Comparison of ENCODE assay signal across 13 mouse cellular contexts in the genomic region with DNA sequence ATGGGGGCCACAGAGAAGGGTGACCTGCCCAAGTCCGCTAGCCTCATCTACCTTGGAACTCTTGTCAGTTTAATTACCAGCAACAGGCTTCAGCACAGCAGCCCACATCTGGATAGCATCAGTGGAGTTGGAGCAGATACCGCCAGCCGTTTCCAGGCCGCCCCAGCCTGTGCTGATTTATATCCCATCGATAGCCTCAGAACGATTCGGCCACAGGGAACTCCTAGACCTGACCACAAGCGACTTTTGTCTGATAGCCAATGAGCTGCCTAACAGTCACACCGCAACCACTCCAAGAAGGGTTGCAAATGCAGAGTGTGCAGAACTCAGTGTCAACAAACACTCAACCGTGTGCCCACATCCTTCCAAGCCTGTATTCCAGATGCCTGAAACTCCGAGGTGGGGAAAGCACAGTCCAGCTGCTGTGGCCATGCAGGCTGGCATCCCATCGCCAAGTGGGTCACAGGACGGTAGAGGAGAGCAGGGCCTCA.
DNase-seq lines count a peak whose midpoint lies in the region; ATAC-seq lines count a peak whose summit lies in the region.
"Had no signal": no experiment of that assay in that cellular context is flagged by ENCODE, and none has a peak within 500 bp of the region (broad histone marks: within the 10 kb centered on the region; RNA-seq: fewer than 3 reads in every experiment).

No protein-coding gene starts in this region.

- H3K4me3 ChIP-seq in kidney, embryonic 16.5 days (ENCODE audit: low read length) = no peak overlapping the region
- no peak overlapping the region for H3K4me3 ChIP-seq in embryonic facial prominence, embryonic 13.5 days
- peak overlapping the region; percentile 29 for H3K4me3 ChIP-seq in limb, embryonic 10.5 days
- H3K4me3 ChIP-seq: forebrain, embryonic 13.5 days; neural tube, embryonic 13.5 days had no signal

- H3K27me3 ChIP-seq in kidney, embryonic 16.5 days (ENCODE audit: insufficient read depth, low read length) = peaks cover 14% of the 10 kb centered on the region; the same call in 1 of the 2 replicates
- peaks cover 4% of the 10 kb centered on the region; the same call in 1 of the 2 replicates for H3K27me3 ChIP-seq in embryonic facial prominence, embryonic 13.5 days
- no peaks in the 10 kb centered on the region for H3K27me3 ChIP-seq in limb, embryonic 10.5 days (ENCODE audit: low read depth, poor library complexity, severe bottlenecking)
- H3K27me3 ChIP-seq: forebrain, embryonic 13.5 days; neural tube, embryonic 13.5 days had no signal

- 0 out of 2 replicates have a peak, but pooled peaks have one; percentile 25 for ATAC-seq in kidney, embryonic 16.5 days (ENCODE audit: low FRiP score, low TSS enrichment)
- 0 out of 2 replicates have a peak, but pooled peaks have one; percentile 12 for ATAC-seq in embryonic facial prominence, embryonic 13.5 days (ENCODE audit: insufficient number of reproducible peaks, insufficient read depth, low FRiP score, low TSS enrichment, low read depth)
- ATAC-seq: forebrain, embryonic 13.5 days had no signal

- 27% methylated on average over 13 of the region's 13 CpGs for WGBS in kidney, embryonic 16.5 days
- WGBS in embryonic facial prominence, embryonic 13.5 days = 25% methylated on average over 13 of the region's 13 CpGs
- WGBS in limb, embryonic 10.5 days = 16% methylated on average over 13 of the region's 13 CpGs

- H3K9ac ChIP-seq in kidney, embryonic 16.5 days (replicated peaks; ENCODE audit: low read length) = no peak overlapping the region
- H3K9ac ChIP-seq in embryonic facial prominence, embryonic 13.5 days = no peak overlapping the region; the same call in 1 of the 2 replicates
- H3K9ac ChIP-seq: forebrain, embryonic 13.5 days; neural tube, embryonic 13.5 days had no signal

- no peak for DNase-seq in kidney, adult 8-10 months
- peak; percentile 85 for DNase-seq in limb, embryonic 10.5 days (ENCODE audit: low spot score)
- DNase-seq in lung, postnatal 4 days = peak; percentile 32 to 79
- DNase-seq in right cerebral cortex, postnatal 4 days = no peak
- DNase-seq in adrenal gland, postnatal 36 days = no peak
- DNase-seq: adrenal gland, adult 2 months; cerebellum, adult 18-20 months; heart, postnatal 14 days; thymus, postnatal 25 days had no signal

- no peaks in the 10 kb centered on the region for H3K36me3 ChIP-seq in kidney, embryonic 16.5 days (ENCODE audit: insufficient read depth, low read length)
- no peaks in the 10 kb centered on the region for H3K36me3 ChIP-seq in embryonic facial prominence, embryonic 13.5 days
- no peaks in the 10 kb centered on the region for H3K36me3 ChIP-seq in limb, embryonic 10.5 days
- H3K36me3 ChIP-seq: neural tube, embryonic 13.5 days had no signal

- peak overlapping the region; percentile 34; the same call in 1 of the 2 replicates for H3K27ac ChIP-seq in kidney, embryonic 16.5 days (ENCODE audit: low read length)
- peak overlapping the region; percentile 58 for H3K27ac ChIP-seq in embryonic facial prominence, embryonic 13.5 days
- H3K27ac ChIP-seq in limb, embryonic 10.5 days = peak overlapping the region; percentile 86
- H3K27ac ChIP-seq: forebrain, embryonic 13.5 days; neural tube, embryonic 13.5 days had no signal

- H3K4me1 ChIP-seq in kidney, embryonic 16.5 days (ENCODE audit: insufficient read depth, low read length) = peaks cover 37% of the 10 kb centered on the region
- H3K4me1 ChIP-seq in embryonic facial prominence, embryonic 13.5 days = peaks cover 66% of the 10 kb centered on the region
- peaks cover 86% of the 10 kb centered on the region for H3K4me1 ChIP-seq in limb, embryonic 10.5 days

- H3K9me3 ChIP-seq in kidney, embryonic 16.5 days (ENCODE audit: low read length) = no peaks in the 10 kb centered on the region
- H3K9me3 ChIP-seq in embryonic facial prominence, embryonic 13.5 days = no peaks in the 10 kb centered on the region
- H3K9me3 ChIP-seq in limb, embryonic 10.5 days (replicated peaks) = no peaks in the 10 kb centered on the region
- H3K9me3 ChIP-seq: forebrain, embryonic 13.5 days; neural tube, embryonic 13.5 days had no signal

- H3K4me2 ChIP-seq in kidney, embryonic 16.5 days (replicated peaks; ENCODE audit: low read depth, low read length) = no peak overlapping the region
- peak overlapping the region; percentile 35 for H3K4me2 ChIP-seq in embryonic facial prominence, embryonic 13.5 days
- H3K4me2 ChIP-seq: forebrain, embryonic 13.5 days had no signal

Comparison
In these comparisons a context has a peak if more than half of its experiments do, and no peak if none do; other contexts are left out.
1. H3K27ac ChIP-seq: peak in every context shown above with its lines; median percentile 86 in limb, embryonic 10.5 days; 58 in embryonic facial prominence, embryonic 13.5 days; 34 in kidney, embryonic 16.5 days.
2. DNase-seq: peak in limb, embryonic 10.5 days (single experiment) and lung, postnatal 4 days (2 of 2); none in kidney, adult 8-10 months (0 of 2), right cerebral cortex, postnatal 4 days (single experiment) and adrenal gland, postnatal 36 days (0 of 2).